Mouse (Mus musculus): ENCODE results near the gene Utrn.

- TF ChIP-seq CTCF (IDR thresholded peaks at IDR 0.05; ENCODE audit: borderline replicate concordance, insufficient read depth, low read length): no peak
- no peak for TF ChIP-seq POLR2A (IDR thresholded peaks at IDR 0.05; ENCODE audit: low read depth, low read length)
Observed at GRCm38 (mm10) chr10:12865201-12865600, 4.0 kb downstream of the Utrn start.
